Mouse (Mus musculus): ENCODE measurements around the gene Lrmda.

The Lrmda gene

DNA sequence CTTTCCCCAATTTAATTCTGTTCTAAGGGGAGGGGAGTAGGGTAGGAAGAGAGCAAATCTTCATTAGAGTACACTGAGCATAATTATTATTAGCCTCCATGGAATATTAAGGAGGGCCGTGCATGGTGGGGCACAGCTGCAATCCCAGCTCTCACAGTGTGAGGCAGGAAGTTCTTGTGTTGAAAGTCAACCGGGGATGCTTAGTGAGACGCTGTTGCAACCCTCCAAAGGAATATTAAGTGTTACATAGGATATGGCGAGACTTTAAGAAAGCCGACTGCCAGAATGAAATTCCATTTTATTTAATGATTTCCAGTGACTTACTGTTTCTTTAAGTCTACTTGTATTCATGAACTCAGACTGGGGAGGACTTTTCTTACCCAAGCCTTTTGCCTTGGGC is 23.9 kb downstream of the Lrmda start:
- DNase-seq (ENCODE audit: extremely low spot score): no peak

DNA sequence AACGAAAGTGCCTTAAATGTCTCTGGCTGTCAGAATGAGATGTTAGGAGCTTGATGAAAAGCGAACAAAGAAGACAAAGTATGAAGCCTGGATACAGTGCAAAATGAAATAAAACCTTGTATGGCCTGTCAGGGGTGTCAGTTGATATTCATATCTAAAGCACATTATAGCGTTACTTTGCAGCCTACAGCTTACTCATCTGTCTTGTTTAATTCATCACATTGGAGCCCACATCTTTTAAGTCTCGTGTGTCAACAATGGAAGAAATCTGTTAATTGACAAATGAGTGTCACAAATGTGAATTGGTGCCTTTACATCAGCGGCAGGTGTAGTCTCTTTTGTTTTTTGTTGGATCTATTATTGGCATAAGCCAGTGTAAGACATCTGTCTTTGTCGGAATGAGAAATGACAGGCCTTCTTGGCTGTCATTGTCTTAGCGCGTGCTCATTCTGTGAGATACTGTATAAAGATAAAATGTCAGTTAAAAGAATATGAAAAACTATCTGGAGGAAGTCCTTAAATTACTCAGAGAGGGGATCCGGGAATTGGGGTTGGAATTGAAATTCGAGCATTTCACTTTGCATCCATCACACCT is 26.8 kb downstream of the Lrmda start:
- no peak for DNase-seq (ENCODE audit: extremely low spot score)

DNA sequence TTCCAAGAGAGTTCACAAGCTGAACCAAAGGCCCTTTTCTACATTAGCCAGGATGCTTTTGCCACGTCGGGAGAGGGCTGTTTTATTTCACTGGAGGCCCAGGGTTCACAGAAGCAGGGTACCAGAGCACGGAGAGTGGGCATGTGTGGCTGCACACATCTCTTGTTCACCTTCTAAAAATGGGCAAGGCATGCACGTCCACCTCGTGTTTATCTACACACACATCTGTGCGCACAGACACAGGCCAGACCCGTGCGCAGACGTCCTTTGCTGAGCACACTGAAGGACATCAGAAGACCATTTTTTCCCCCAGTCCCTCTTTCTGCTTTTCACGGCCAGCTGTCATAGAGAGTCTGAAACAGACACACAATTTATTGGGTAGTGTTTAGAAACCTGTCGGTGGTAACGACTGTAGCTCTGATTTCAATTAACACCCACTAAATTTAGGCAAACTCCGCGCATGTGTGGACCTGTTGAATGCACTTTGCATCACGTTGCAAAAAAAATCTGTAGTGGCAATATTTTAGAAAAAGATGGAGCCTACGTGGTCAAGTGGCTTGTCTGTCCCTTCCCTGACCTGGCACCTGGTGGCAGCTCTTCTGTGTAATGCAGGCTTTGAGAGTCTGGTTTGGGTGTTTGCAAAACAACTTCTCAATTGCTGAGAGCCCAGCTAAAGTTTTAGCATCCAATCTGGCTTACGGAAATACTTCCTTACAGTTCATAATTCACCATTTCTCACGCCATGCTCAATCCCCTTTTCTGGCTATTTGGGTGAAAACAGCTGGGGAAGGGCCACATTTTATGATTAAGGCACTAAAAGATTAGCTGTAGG is 28.8 kb downstream of the Lrmda start:
- DNase-seq (ENCODE audit: extremely low spot score): no peak

DNA sequence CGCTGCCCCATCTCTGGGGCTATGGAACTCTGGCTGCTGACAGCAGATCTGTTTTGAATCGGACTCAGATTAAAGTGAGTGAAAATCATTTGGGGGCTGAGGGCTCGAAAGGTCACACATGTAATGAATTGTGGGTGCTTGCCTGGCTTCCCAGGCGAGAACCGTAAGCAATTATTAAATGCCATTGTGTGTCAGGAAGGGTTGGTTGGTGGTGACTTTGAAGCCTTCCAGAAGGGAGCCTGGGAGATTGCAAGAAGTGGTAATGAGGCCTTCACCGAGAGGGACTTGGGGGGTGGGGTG is 29.3 kb downstream of the Lrmda start:
- DNase-seq (ENCODE audit: extremely low spot score): no peak

- DNase-seq (ENCODE audit: extremely low spot score): no peak
These were observed 29.8 kb downstream of the Lrmda start for GRCm38 (mm10) chr14:22049282-22049681.

- no peak for DNase-seq (ENCODE audit: extremely low spot score)
These were observed 32.6 kb downstream of the Lrmda start for GRCm38 (mm10) chr14:22051941-22052664.

GRCm38 (mm10) chr14:22055630-22056029 is 36.1 kb downstream of the Lrmda start:
- DNase-seq (ENCODE audit: extremely low spot score): no peak

DNA sequence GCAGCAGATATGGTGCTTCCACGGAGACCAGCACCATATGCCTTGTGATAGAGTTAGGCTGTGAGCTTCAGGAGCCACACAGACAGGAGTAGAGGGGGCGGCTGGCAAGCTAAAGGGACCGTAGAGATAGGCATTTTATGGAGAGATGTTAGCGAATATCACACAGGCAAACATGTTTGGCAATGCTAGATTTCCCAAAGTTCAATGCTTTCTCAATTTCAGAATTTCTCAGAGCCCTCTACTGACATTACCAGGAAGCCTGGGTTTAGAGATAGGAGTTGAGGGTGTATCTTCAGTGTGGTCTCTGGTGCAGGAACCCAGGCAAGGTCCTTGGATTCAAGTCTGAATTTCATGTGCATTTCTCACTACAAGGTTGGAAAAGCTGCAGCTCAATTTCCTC is 36.7 kb downstream of the Lrmda start:
- no peak for DNase-seq (ENCODE audit: extremely low spot score)

DNA sequence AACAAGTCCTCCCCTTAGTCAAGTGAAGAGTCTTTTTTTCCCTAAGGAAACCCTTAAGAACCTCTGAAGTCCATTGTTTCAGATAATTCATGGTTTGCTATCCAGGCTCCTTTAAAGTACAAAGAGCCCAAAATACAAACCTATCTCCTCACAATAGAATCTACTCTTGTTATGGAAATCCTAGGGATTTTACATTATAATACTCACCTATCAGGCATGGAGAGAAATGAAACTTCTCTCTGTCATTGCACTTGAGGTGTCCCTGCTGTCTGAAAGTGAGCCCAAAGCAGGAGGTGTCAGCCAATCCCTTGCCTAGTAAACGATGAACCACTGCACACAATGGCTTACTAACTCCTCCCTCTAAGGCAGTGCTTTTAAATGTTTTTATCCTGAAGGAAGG is 39.2 kb downstream of the Lrmda start:
- DNase-seq (ENCODE audit: extremely low spot score): no peak

DNA sequence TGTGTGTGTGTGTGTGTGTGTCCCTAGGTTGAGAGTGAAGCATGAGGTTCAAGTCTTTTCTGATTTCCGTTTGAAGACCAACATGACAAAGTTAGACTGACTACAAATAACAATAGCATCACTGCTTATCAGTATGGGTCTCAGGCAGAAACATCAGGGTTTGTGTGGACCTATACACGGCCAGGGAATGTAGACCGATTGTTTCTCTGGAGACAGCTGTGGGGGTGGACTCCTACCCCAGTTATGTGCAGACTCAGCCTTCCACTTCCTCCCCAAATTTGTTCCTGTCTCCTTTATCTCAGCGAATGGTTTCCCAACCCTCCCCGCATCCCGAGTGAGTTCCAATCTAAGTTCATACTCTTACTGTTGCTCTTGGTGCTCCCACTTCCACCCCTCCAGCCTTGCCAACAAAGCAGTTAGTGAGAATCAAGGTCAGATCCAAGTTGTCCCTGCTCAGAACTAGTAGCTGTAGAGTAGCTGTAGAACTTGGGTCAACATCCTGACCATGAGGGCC is 39.9 kb downstream of the Lrmda start:
- DNase-seq (ENCODE audit: extremely low spot score): no peak

- no peak for DNase-seq (ENCODE audit: extremely low spot score)
These were observed 41.3 kb downstream of the Lrmda start for GRCm38 (mm10) chr14:22060787-22061186.

GRCm38 (mm10) chr14:22062117-22062855 is 42.8 kb downstream of the Lrmda start:
- no peak for DNase-seq (ENCODE audit: extremely low spot score)

DNA sequence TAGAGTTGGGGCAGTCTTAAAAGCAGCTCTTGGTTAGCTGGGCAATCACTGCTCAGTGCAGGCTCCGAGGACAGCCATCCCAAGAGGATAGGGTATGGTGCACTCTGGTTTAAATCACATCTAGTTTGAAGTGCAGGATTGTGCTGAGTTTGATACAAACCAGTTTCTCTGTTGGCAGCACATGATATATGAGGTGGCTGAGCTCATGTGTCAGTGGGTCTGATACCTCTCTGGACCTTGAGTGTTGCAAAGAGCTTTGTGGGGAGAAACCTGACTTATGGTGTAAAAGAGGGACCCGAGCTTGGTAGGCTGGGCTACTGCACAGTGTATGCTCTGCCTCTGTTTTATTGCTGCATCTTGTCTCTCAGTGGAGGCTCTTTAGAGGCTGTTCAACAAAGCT is 49.7 kb downstream of the Lrmda start:
- no peak for DNase-seq (ENCODE audit: extremely low spot score)

DNA sequence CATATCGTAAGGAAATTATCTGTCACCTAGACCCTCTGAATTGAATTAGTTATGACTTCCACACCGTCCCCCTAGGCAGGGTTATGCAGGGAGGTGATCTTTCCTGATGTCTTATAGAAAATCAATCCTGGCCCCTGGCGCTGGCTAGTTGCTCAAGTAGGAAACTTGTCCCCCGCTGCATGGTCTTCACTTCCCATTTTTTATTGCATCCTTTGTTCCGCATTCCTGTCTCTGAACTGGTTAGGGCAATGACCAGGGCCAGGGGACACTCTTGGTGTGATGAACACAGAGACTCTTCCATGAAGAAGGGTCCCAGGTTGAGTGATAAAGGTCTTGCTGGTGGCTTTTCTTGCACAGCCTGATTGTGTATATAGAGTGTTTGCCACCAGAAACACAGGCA is 53.9 kb downstream of the Lrmda start:
- DNase-seq (ENCODE audit: extremely low spot score): no peak

DNA sequence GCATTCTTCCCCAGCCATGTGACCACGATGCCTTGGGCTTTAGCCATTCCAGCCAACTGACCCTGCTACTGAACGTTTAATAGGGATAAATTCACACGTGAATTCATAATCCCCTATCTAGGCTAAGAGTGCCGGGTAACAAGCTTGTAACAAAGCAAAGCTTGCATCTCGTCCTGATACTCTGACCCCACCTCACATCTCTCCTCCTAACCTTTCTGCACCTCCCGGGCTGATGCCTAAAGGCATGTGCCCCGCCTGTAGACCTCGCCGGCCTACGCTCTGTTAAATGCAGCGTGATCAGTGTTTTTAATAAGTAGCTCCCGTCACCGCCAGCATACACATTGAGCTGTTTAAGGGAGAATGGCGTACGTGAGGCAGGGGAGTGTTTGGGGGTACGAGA is 54.7 kb downstream of the Lrmda start:
- DNase-seq (ENCODE audit: extremely low spot score): no peak

- DNase-seq (ENCODE audit: extremely low spot score): no peak
These were observed 64.4 kb downstream of the Lrmda start for GRCm38 (mm10) chr14:22083931-22084330.

DNA sequence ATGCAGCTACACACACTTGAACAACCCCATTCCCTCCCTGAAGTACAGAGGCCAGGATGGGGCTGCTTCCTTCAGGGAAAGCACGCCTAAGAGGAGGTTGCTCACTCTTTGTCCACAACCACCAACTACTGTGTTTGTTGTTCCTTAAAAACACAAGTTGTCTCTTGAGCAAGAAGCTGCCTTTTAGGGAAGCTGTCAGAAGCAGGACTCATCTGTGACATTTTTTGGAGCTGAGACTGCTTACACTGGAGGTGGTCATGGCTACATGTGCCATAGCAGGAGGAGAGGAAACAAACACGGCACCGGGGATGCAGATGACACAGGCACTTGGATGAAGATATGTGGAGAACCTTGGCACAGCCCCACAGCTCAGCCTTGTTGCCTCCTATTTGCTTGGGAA is 65.9 kb downstream of the Lrmda start:
- no peak for DNase-seq (ENCODE audit: extremely low spot score)

DNA sequence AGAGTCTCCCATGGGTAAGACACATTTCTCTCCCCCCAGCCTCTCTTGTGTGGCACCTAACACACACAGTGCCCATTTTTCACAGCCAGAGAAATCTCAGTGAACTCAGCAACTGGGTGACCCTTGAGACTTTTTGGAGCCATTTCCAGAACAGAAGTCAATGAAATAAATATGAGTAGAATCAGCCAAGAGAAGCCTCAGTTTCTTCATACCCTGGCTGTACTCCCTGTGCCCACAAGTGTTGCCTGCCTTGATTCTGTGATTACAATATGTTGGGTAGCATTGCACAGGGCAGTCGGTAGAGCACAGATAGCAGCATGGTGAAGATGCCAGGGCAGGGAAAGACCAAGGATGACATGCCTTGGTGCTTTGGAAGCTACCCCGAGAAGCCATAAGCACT is 69.1 kb downstream of the Lrmda start:
- no peak for DNase-seq (ENCODE audit: extremely low spot score)

DNA sequence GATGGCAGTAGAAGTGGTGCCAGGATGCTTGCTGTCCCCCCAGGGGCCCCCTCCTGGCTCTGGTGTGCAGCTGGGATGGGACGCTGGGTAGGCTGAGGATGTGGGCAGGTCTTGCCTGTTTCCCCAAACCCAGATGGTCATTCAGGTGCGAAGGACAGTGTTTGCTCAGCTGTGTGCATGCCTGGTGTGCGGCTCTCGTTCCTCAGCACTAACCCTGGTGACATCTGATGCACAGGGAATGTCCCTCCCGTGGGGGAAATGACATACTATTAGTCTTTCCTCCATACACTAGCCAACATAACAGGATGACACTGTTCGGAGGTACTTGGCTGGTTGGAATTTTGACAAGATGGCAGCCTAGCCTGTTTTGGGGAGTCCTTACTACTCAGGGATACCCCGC is 69.8 kb downstream of the Lrmda start:
- DNase-seq (ENCODE audit: extremely low spot score): no peak

GRCm38 (mm10) chr14:22089866-22090470 is 70.5 kb downstream of the Lrmda start:
- peak; percentile 52 for DNase-seq (ENCODE audit: extremely low spot score)

GRCm38 (mm10) chr14:22090778-22091211 is 71.3 kb downstream of the Lrmda start:
- peak; percentile 25 for DNase-seq (ENCODE audit: extremely low spot score)

GRCm38 (mm10) chr14:22091306-22091705 is 71.8 kb downstream of the Lrmda start:
- peak; percentile 46 for DNase-seq (ENCODE audit: extremely low spot score)
